Mouse (Mus musculus): ENCODE measurements around the gene Tex264. TPM values are rescaled to one million over a fixed set of nuclear protein-coding genes. Genes with fewer than 3 reads are reported as not detected.

Gene Tex264
- total RNA-seq, 2 experiments from 2014 or later: 20.9 to 23.8 TPM

DNA sequence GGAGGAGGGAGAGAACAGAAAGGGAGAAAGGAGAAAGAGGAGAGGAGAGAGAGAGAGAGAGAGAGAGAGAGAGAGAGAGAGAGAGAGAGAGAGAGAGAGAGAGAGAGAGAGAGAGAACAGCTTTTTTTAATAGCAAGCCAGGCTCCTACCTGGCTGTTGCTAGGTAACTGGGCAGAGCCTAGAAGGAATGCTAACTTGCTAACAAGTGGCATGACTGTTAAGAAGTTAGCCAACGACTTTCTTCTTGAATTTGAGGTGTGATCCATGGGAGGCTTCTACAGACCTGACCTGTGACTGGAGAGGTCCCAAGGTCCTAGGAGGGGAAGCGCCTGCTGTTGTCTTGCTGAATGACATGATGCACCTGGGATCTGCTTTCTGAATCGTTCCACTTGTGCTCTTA lies 71.1 kb downstream of the Tex264 start:
- no peak for ATAC-seq (replicated peaks; ENCODE audit: low FRiP score, low TSS enrichment, poor library complexity, severe bottlenecking)

DNA sequence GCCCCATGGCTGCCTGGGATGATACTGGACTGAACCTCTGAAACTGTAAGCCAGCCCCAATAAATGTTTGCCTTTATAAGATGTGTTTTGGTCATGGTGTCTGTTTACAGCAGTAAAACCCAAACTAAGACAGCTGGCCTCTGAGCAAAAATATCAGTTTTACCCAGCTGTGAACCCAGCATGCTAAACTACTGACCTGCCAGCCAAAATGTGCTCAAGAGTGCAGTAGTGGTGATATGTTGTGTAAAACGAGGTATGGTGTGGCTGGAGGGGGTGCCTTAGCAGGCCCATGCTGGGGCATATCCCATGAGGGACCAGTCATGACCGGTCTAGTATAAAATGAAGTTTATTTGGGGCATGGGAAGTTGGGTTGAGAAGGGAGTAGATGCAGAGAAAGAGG lies 71.8 kb downstream of the Tex264 start:
- no peak for ATAC-seq (replicated peaks; ENCODE audit: low FRiP score, low TSS enrichment, poor library complexity, severe bottlenecking)

DNA sequence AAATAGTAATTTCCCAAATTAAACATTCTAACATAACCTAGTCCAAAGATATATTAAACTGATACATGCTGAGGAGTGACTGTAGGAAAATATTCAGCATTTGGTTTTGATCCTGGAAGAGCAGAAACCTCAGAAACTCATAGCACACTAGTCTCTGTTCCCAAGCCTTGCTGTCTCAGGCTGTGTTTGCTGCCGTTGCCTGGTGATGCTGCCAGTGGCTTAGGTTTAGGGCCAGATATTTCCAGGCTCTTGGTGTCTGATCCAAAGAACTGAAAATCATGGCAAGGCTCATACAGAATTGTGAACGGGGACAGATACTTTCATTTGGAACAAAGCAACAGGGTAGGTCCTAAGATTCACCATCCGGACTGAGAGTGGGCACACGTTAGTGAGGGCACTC lies 75.0 kb downstream of the Tex264 start:
- ATAC-seq (replicated peaks; ENCODE audit: low FRiP score, low TSS enrichment, poor library complexity, severe bottlenecking): no peak

Other genes starting within 250 kb of the Tex264 start
- 17.3 and 22.0 TPM in 2 replicates for gene Acy1, start 247.6 kb downstream of the Tex264 start, total RNA-seq (2014; fragmentation: Nextera tagmentation)
- gene Acy1, start 247.6 kb downstream of the Tex264 start, total RNA-seq (2017): 20.9 and 22.4 TPM in 2 replicates
- gene Abhd14b, start 238.5 kb downstream of the Tex264 start, total RNA-seq (2014; fragmentation: Nextera tagmentation): 11.9 and 14.9 TPM in 2 replicates
- 3.6 and 4.9 TPM in 2 replicates for gene Abhd14b, start 238.5 kb downstream of the Tex264 start, total RNA-seq (2017)
- 40.5 and 56.0 TPM in 2 replicates for gene Abhd14a, start 238.2 kb downstream of the Tex264 start, total RNA-seq (2014; fragmentation: Nextera tagmentation)
- 18.6 and 31.0 TPM in 2 replicates for gene Abhd14a, start 238.2 kb downstream of the Tex264 start, total RNA-seq (2017)
- gene Pcbp4, start 232.6 kb downstream of the Tex264 start, total RNA-seq (2014; fragmentation: Nextera tagmentation): 0.40 and 6.6 TPM in 2 replicates
- 0.30 and 0.89 TPM in 2 replicates for gene Pcbp4, start 232.6 kb downstream of the Tex264 start, total RNA-seq (2017)
- not detected in 2 replicates for gene Gpr62, start 220.0 kb downstream of the Tex264 start, total RNA-seq (2014; fragmentation: Nextera tagmentation)
- not detected in 2 replicates for gene Gpr62, start 220.0 kb downstream of the Tex264 start, total RNA-seq (2017)
- gene Rrp9, start 210.0 kb downstream of the Tex264 start, total RNA-seq (2014; fragmentation: Nextera tagmentation): 57.3 and 80.8 TPM in 2 replicates
- gene Rrp9, start 210.0 kb downstream of the Tex264 start, total RNA-seq (2017): 80.0 and 82.4 TPM in 2 replicates
- gene Parp3, start 209.0 kb downstream of the Tex264 start, total RNA-seq (2014; fragmentation: Nextera tagmentation): 2.2 and 2.5 TPM in 2 replicates
- 2.0 and 4.2 TPM in 2 replicates for gene Parp3, start 209.0 kb downstream of the Tex264 start, total RNA-seq (2017)
- gene Iqcf1, start 186.0 kb downstream of the Tex264 start, total RNA-seq (2014; fragmentation: Nextera tagmentation): not detected in 2 replicates
- gene Iqcf1, start 186.0 kb downstream of the Tex264 start, total RNA-seq (2017): not detected in 2 replicates
- gene Iqcf5, start 171.4 kb downstream of the Tex264 start, total RNA-seq (2014; fragmentation: Nextera tagmentation): not detected in 2 replicates
- gene Iqcf5, start 171.4 kb downstream of the Tex264 start, total RNA-seq (2017): not detected in 2 replicates
- not detected in 2 replicates for gene Iqcf3, start 124.3 kb downstream of the Tex264 start, total RNA-seq (2014; fragmentation: Nextera tagmentation)
- not detected in 2 replicates for gene Iqcf3, start 124.3 kb downstream of the Tex264 start, total RNA-seq (2017)
- gene Iqcf4, start 114.9 kb downstream of the Tex264 start, total RNA-seq (2014; fragmentation: Nextera tagmentation): not detected in 2 replicates
- not detected in 2 replicates for gene Iqcf4, start 114.9 kb downstream of the Tex264 start, total RNA-seq (2017)
- not detected in 2 replicates for gene Iqcf6, start 59.3 kb downstream of the Tex264 start, total RNA-seq (2014; fragmentation: Nextera tagmentation)
- gene Iqcf6, start 59.3 kb downstream of the Tex264 start, total RNA-seq (2017): not detected in 2 replicates
- not detected in 2 replicates for gene Grm2, start 29.8 kb downstream of the Tex264 start, total RNA-seq (2014; fragmentation: Nextera tagmentation)
- gene Grm2, start 29.8 kb downstream of the Tex264 start, total RNA-seq (2017): not detected in 2 replicates
- 15.9 and 22.7 TPM in 2 replicates for gene Rad54l2, start 103.3 kb upstream of the Tex264 start, total RNA-seq (2014; fragmentation: Nextera tagmentation)
- gene Rad54l2, start 103.3 kb upstream of the Tex264 start, total RNA-seq (2017): 15.6 and 23.2 TPM in 2 replicates
- gene Dcaf1, start 135.9 kb upstream of the Tex264 start, total RNA-seq (2014; fragmentation: Nextera tagmentation): 106 and 135 TPM in 2 replicates
- gene Dcaf1, start 135.9 kb upstream of the Tex264 start, total RNA-seq (2017): 65.4 and 72.3 TPM in 2 replicates
- gene Rbm15b, start 201.5 kb upstream of the Tex264 start, total RNA-seq (2014; fragmentation: Nextera tagmentation): 15.4 and 18.2 TPM in 2 replicates
- 23.9 and 24.9 TPM in 2 replicates for gene Rbm15b, start 201.5 kb upstream of the Tex264 start, total RNA-seq (2017)
- 147 and 157 TPM in 2 replicates for gene Manf, start 206.1 kb upstream of the Tex264 start, total RNA-seq (2014; fragmentation: Nextera tagmentation)
- 144 and 187 TPM in 2 replicates for gene Manf, start 206.1 kb upstream of the Tex264 start, total RNA-seq (2017)

Data from megakaryocyte-erythroid progenitor cell, adult 5-6 weeks (primary cell).